Mouse (Mus musculus) liver, embryonic 14.5 days (tissue): ENCODE data around the gene Fam122c. TPM values are rescaled to one million over a fixed set of nuclear protein-coding genes. Genes with fewer than 3 reads are reported as not detected.
"Not testable (repeated sequence)": the region's sequence is repeated elsewhere in the genome, so short reads cannot be mapped to it uniquely, and the experiment has no call there.

ENCODE experiments used
- ATAC-seq: fragments of 200-750 bp; cut with Nextera tagmentation; 2 replicates; pipeline ENCODE4 v1.8.0; 2017; ENCODE audit warnings: moderate number of reproducible peaks, mild to moderate bottlenecking, moderate library complexity; ENCODE audit not compliant: insufficient read depth
- DNase-seq, 3 experiments: peaks; one replicate each; pipeline ENCODE4 v3.0.0-alpha.2; 2012 to 2013; ENCODE audit warnings: low read depth in 3 of 3, low spot score in 3 of 3
- H3K27ac ChIP-seq: fragments of 300-500 bp; sonication (generic); 2 replicates; pipeline ENCODE4 v1.5.1; 2014; ENCODE audit warnings: moderate library complexity, mild to moderate bottlenecking, control low read depth, inconsistent platforms
- H3K27me3 ChIP-seq: fragments of 300-500 bp; sonication (generic); 2 replicates; pipeline ENCODE4 v1.6.1; 2014; ENCODE audit warnings: mild to moderate bottlenecking, low read length, moderate library complexity; ENCODE audit not compliant: control insufficient read depth, insufficient read depth
- H3K36me3 ChIP-seq: fragments of 300-500 bp; sonication (generic); replicated peaks from 2 replicates; pipeline ENCODE4 v1.6.1; 2014; ENCODE audit warnings: low read depth; ENCODE audit not compliant: control insufficient read depth, insufficient read depth
- H3K4me1 ChIP-seq, 2 experiments: fragments of 200-500 bp in 1 of 2; fragments of 300-500 bp in 1 of 2; sonication (generic) in 1 of 2; replicated peaks; 2 replicates each; pipeline ENCODE4 v1.6.1; 2012 to 2014; ENCODE audit warnings: antibody characterized with exemption in 1 of 2, inconsistent platforms in 1 of 2, low read length in 1 of 2; ENCODE audit not compliant: control insufficient read depth in 2 of 2, insufficient read depth in 2 of 2
- H3K4me2 ChIP-seq: fragments of 300-500 bp; sonication (generic); 2 replicates; pipeline ENCODE4 v1.6.1; 2014; ENCODE audit warnings: low read depth, mild to moderate bottlenecking, control low read depth, moderate library complexity
- H3K4me3 ChIP-seq, 2 experiments: fragments of 200-500 bp in 1 of 2; fragments of 300-500 bp in 1 of 2; sonication (generic) in 1 of 2; 2 replicates each; pipeline ENCODE4 v1.5.1; 2012 to 2014; ENCODE audit warnings: low read depth in 2 of 2, low read length in 2 of 2, mild to moderate bottlenecking in 2 of 2, control low read depth in 1 of 2, inconsistent platforms in 1 of 2, moderate library complexity in 1 of 2; ENCODE audit not compliant: insufficient read depth in 1 of 2
- H3K9ac ChIP-seq: fragments of 300-500 bp; sonication (generic); replicated peaks from 2 replicates; pipeline ENCODE4 v1.6.1; 2014; ENCODE audit warnings: mild to moderate bottlenecking, control low read depth, moderate library complexity
- H3K9me3 ChIP-seq: fragments of 300-500 bp; sonication (generic); 2 replicates; pipeline ENCODE4 v1.6.1; 2016; ENCODE audit warnings: low read length, mixed read lengths; ENCODE audit not compliant: control insufficient read depth
- CTCF ChIP-seq: IDR thresholded peaks from 2 replicates; pipeline ENCODE4 v1.5.1; 2016; ENCODE audit warnings: antibody characterized with exemption, low read depth, control low read depth
- EP300 ChIP-seq: IDR thresholded peaks from 2 replicates; pipeline ENCODE4 v1.6.1; 2016; ENCODE audit warnings: antibody characterized with exemption, low read depth
- WGBS: fragments of 180-500 bp; shearing (Covaris S2); extraction: QIAGEN DNeasy Blood & Tissue Kit; methylation state at CpG from one replicate; pipeline ENCODE4 v1.1.7; 2014; ENCODE audit not compliant: insufficient replicate concordance; 5-methylcytosine and 5-hydroxymethylcytosine counted together
- polyA plus RNA-seq, 2 experiments: library from polyadenylated mRNA; depleted of rRNA in 1 of 2; stranded (reverse) in 1 of 2; unstranded in 1 of 2; fragments of >200 nt; fragmentation: Nextera tagmentation in 1 of 2; extraction: Ambion mirVana in 1 of 2; gene quantifications; 2 replicates each; pipeline versions ENCODE4 v1.2.1 to v1.2.3; 2012 to 2014

Gene Fam122c
- polyA plus RNA-seq, 2 experiments, result not detected

GRCm38 (mm10) chrX:53269289-53270062 lies 3.7 kb upstream of the Fam122c start, which contains the start of gene Fam122b:
Fam122b (minus strand) TSS chrX:53269805.
- H3K4me1 ChIP-seq, result peaks cover 0 to 7% of the 10 kb centered on the region in 2 experiments; a peak in 2 of 4 replicates
- WGBS, result 13% methylated on average over 40 of the region's 40 CpGs

GRCm38 (mm10) chrX:53270063-53270432 lies 3.2 kb upstream of the Fam122c start:
- Histone ChIP-seq H3K9ac (peak overlapping the region; percentile 58), H3K9me3 (no peaks in the 10 kb centered on the region), H3K4me3 (peak overlapping the region; percentile 54 to 58), H3K27me3 (no peaks in the 10 kb centered on the region), H3K4me2 (peak overlapping the region; percentile 77), H3K4me1 (peaks cover 0 to 7% of the 10 kb centered on the region in 2 experiments; a peak in 2 of 4 replicates), H3K36me3 (no peaks in the 10 kb centered on the region), H3K27ac (no peak overlapping the region)
- DNase-seq, result no peak
- no peak for TF ChIP-seq EP300
- no peak for TF ChIP-seq CTCF
- ATAC-seq, result peak; percentile 45; the same call in 1 of the 2 replicates
- 15% methylated on average over 10 of the region's 10 CpGs for WGBS

More at GRCm38 (mm10) chrX:53269289-53270062, 3.7 kb upstream of the Fam122c start, which contains the start of gene Fam122b:
- Histone ChIP-seq H3K4me3 (peak within 1 kb of the TSS; percentile 58 to 69), H3K27me3 (no peaks in the 10 kb centered on the region), H3K9me3 (no peaks in the 10 kb centered on the region), H3K9ac (peak within 1 kb of the TSS; percentile 58), H3K36me3 (no peaks in the 10 kb centered on the region), H3K27ac (peak within 1 kb of the TSS; percentile 1; the same call in 1 of the 2 replicates), H3K4me2 (peak within 1 kb of the TSS; percentile 77)
- TF ChIP-seq EP300, result no peak
- no peak for TF ChIP-seq CTCF
- DNase-seq, result peak; percentile 82 to 84 (median 82)
- peak; percentile 81 for ATAC-seq

GRCm38 (mm10) chrX:53271628-53272027 lies 1.6 kb upstream of the Fam122c start:
- H3K4me2 ChIP-seq, H3K27me3 ChIP-seq, H3K27ac ChIP-seq, H3K4me3 ChIP-seq, H3K9ac ChIP-seq, H3K36me3 ChIP-seq, ATAC-seq, H3K9me3 ChIP-seq, DNase-seq, H3K4me1 ChIP-seq: not testable (repeated sequence)
- WGBS, result 51% methylated on average over 3 of the region's 3 CpGs

GRCm38 (mm10) chrX:53287924-53288323 lies 14.7 kb downstream of the Fam122c start:
- Histone ChIP-seq H3K27me3 (no peaks in the 10 kb centered on the region), H3K27ac (no peak overlapping the region), H3K36me3 (no peaks in the 10 kb centered on the region), H3K9me3 (no peaks in the 10 kb centered on the region), H3K4me1 (no peaks in the 10 kb centered on the region), H3K4me2 (no peak overlapping the region), H3K9ac (no peak overlapping the region), H3K4me3 (no peak overlapping the region)
- no peak for DNase-seq
- WGBS, result 70% methylated on average over 5 of the region's 5 CpGs
- TF ChIP-seq EP300 (no peak), CTCF (no peak)
- ATAC-seq, result no peak

GRCm38 (mm10) chrX:53320564-53320963 lies 47.3 kb downstream of the Fam122c start:
- no peak for TF ChIP-seq CTCF
- TF ChIP-seq EP300, result no peak
- H3K27ac ChIP-seq, result no peak overlapping the region
- no peaks in the 10 kb centered on the region for H3K27me3 ChIP-seq
- no peak overlapping the region for H3K4me2 ChIP-seq
- no peak overlapping the region for H3K4me3 ChIP-seq
- DNase-seq (no peak), ATAC-seq (no peak)
- H3K36me3 ChIP-seq, result no peaks in the 10 kb centered on the region
- WGBS, result 9% methylated on average over 2 of the region's 2 CpGs
- no peak overlapping the region for H3K9ac ChIP-seq
- no peaks in the 10 kb centered on the region for H3K9me3 ChIP-seq
- H3K4me1 ChIP-seq, result no peaks in the 10 kb centered on the region
